Mouse (Mus musculus) spleen, adult 2 months (tissue): ENCODE measurements around the gene Lrrc8e. TPM values are rescaled to one million over a fixed set of nuclear protein-coding genes. Genes with fewer than 3 reads are reported as not detected.
A peak's percentile ranks its signal among the peaks of the same experiment; 100 is the strongest.

Source experiments
- DNase-seq, 2 experiments: peaks; one replicate each; pipeline versions ENCODE4 v3.0.0 to v3.0.0-alpha.2; 2012 to 2021; ENCODE audit warnings: low spot score in 2 of 2, low read depth in 1 of 2
- H3K27ac ChIP-seq: fragments of 200-500 bp; 2 replicates; pipeline ENCODE4 v1.5.1; 2012; ENCODE audit warnings: low read length, inconsistent platforms; ENCODE audit not compliant: insufficient read depth
- H3K27me3 ChIP-seq: fragments of 200-500 bp; 2 replicates; pipeline ENCODE4 v1.6.1; 2012; ENCODE audit warnings: mild to moderate bottlenecking, moderate library complexity, low read length, inconsistent platforms; ENCODE audit not compliant: control insufficient read depth, insufficient read depth
- H3K36me3 ChIP-seq: fragments of 200-500 bp; 2 replicates; pipeline ENCODE4 v1.6.1; 2012; ENCODE audit warnings: mild to moderate bottlenecking, low read length, inconsistent platforms; ENCODE audit not compliant: control insufficient read depth, insufficient read depth
- H3K4me1 ChIP-seq: fragments of 200-500 bp; 2 replicates; pipeline ENCODE4 v1.6.1; 2011; ENCODE audit warnings: inconsistent platforms; ENCODE audit not compliant: control insufficient read depth, insufficient read depth, insufficient read length
- H3K4me3 ChIP-seq: fragments of 200-500 bp; 2 replicates; pipeline ENCODE4 v1.5.1; 2011; ENCODE audit warnings: mild to moderate bottlenecking, inconsistent platforms; ENCODE audit not compliant: insufficient read depth, insufficient read length; ENCODE audit errors: extremely low read depth
- CTCF ChIP-seq: fragments of 200-500 bp; IDR thresholded peaks from 2 replicates; pipeline ENCODE4 v1.5.1; 2011; ENCODE audit warnings: mild to moderate bottlenecking, inconsistent platforms; ENCODE audit not compliant: insufficient read depth, insufficient read length, insufficient replicate concordance; ENCODE audit errors: extremely low read depth
- POLR2A ChIP-seq: fragments of 200-500 bp; IDR thresholded peaks from 2 replicates; pipeline ENCODE4 v1.6.1; 2011; ENCODE audit warnings: low read depth, low read length, inconsistent platforms
- WGBS: fragments of 180-500 bp; shearing (Covaris S2); methylation state at CpG from one replicate; pipeline ENCODE4 v1.1.7; 2018; 5-methylcytosine and 5-hydroxymethylcytosine counted together
- polyA plus RNA-seq: library from polyadenylated mRNA; depleted of rRNA; stranded (reverse); fragments of >200 nt; gene quantifications from 2 replicates; pipeline ENCODE4 v1.2.3, GENCODE M21; 2012

Gene Lrrc8e
- polyA plus RNA-seq, 1 experiment, result 0.06 TPM

GRCm38 (mm10) chr8:4257350-4257749 is 30.7 kb downstream of the Lrrc8e start:
- Histone ChIP-seq H3K4me1 (peaks cover 16% of the 10 kb centered on the region), H3K4me3 (no peak overlapping the region), H3K36me3 (peaks cover 10% of the 10 kb centered on the region), H3K27ac (no peak overlapping the region), H3K27me3 (no peaks in the 10 kb centered on the region)
- TF ChIP-seq POLR2A (no peak), CTCF (no peak)
- DNase-seq, result no peak
- 93% methylated on average over 4 of the region's 4 CpGs for WGBS

GRCm38 (mm10) chr8:4258233-4258632 is 31.6 kb downstream of the Lrrc8e start:
- DNase-seq, result peak in 1 of 2 experiments; percentile 69
- Histone ChIP-seq H3K4me1 (peaks cover 13% of the 10 kb centered on the region), H3K36me3 (peaks cover 12% of the 10 kb centered on the region), H3K27ac (no peak overlapping the region), H3K4me3 (peak overlapping the region; percentile 55; the same call in 1 of the 2 replicates), H3K27me3 (no peaks in the 10 kb centered on the region)
- 5% methylated on average over 35 of the region's 35 CpGs for WGBS
- no peak for TF ChIP-seq POLR2A
- TF ChIP-seq CTCF, result peak; percentile 80; the same call in 1 of the 2 replicates

- peaks cover 12% of the 10 kb centered on the region for H3K4me1 ChIP-seq
- H3K4me3 ChIP-seq, result peak overlapping the region; percentile 55; the same call in 1 of the 2 replicates
- no peak for TF ChIP-seq CTCF
- TF ChIP-seq POLR2A, result no peak
- H3K36me3 ChIP-seq, result peaks cover 12% of the 10 kb centered on the region
- H3K27ac ChIP-seq, result no peak overlapping the region
- WGBS, result 1% methylated on average over 29 of the region's 32 CpGs
- no peaks in the 10 kb centered on the region for H3K27me3 ChIP-seq
- DNase-seq, result no peak
Observed at GRCm38 (mm10) chr8:4258678-4259077, 32.1 kb downstream of the Lrrc8e start.

GRCm38 (mm10) chr8:4259125-4259804 is 32.6 kb downstream of the Lrrc8e start, which contains the start of gene Ctxn1:
TSS of gene Ctxn1 (minus strand) at chr8:4259274.
- TF ChIP-seq CTCF (no peak), POLR2A (no peak)
- peak; percentile 58 to 94 for DNase-seq
- peaks cover 15% of the 10 kb centered on the region for H3K36me3 ChIP-seq
- peaks cover 11% of the 10 kb centered on the region for H3K4me1 ChIP-seq
- 12% methylated on average over 32 of the region's 33 CpGs for WGBS
- peak within 1 kb of the TSS; percentile 55 for H3K4me3 ChIP-seq
- H3K27me3 ChIP-seq, result no peaks in the 10 kb centered on the region
- no peak within 1 kb of the TSS for H3K27ac ChIP-seq

GRCm38 (mm10) chr8:4259805-4260170 is 33.2 kb downstream of the Lrrc8e start:
- H3K27me3 ChIP-seq, result no peaks in the 10 kb centered on the region
- 93% methylated on average over 4 of the region's 4 CpGs for WGBS
- TF ChIP-seq CTCF (no peak), POLR2A (no peak)
- DNase-seq, result no peak
- no peak overlapping the region for H3K4me3 ChIP-seq
- H3K36me3 ChIP-seq, result peaks cover 16% of the 10 kb centered on the region
- peaks cover 11% of the 10 kb centered on the region for H3K4me1 ChIP-seq
- H3K27ac ChIP-seq, result no peak overlapping the region

- Histone ChIP-seq H3K4me1 (peaks cover 11% of the 10 kb centered on the region; the same call in 1 of the 2 replicates), H3K36me3 (peaks cover 32% of the 10 kb centered on the region), H3K27ac (no peak overlapping the region), H3K27me3 (no peaks in the 10 kb centered on the region), H3K4me3 (no peak overlapping the region)
- DNase-seq, result no peak
- 77% methylated on average over 8 of the region's 8 CpGs for WGBS
- no peak for TF ChIP-seq POLR2A
- TF ChIP-seq CTCF, result no peak
Observed at GRCm38 (mm10) chr8:4263105-4263791, 36.6 kb downstream of the Lrrc8e start.
